Mouse (Mus musculus) neural tube, embryonic 11.5 days (tissue): ENCODE measurements around the gene Znhit6. TPM values are rescaled to one million over a fixed set of nuclear protein-coding genes. Genes with fewer than 3 reads are reported as not detected.

Experiments
- ATAC-seq: fragments of 200-750 bp; cut with Nextera tagmentation; 2 replicates; pipeline ENCODE4 v1.8.0; 2017; ENCODE audit warnings: moderate number of reproducible peaks, mild to moderate bottlenecking, moderate TSS enrichment, moderate library complexity; ENCODE audit not compliant: insufficient read depth, low FRiP score, low TSS enrichment
- DNase-seq: peaks from one replicate; pipeline ENCODE4 v3.0.0-alpha.2; 2015; ENCODE audit warnings: low spot score
- H3K27ac ChIP-seq: fragments of 300-500 bp; sonication (generic); 2 replicates; pipeline ENCODE4 v1.5.1; 2014; ENCODE audit warnings: low read depth, mild to moderate bottlenecking, low read length
- H3K27me3 ChIP-seq: fragments of 300-500 bp; sonication (generic); 2 replicates; pipeline ENCODE4 v1.6.1; 2014; ENCODE audit warnings: mild to moderate bottlenecking, low read length, mixed read lengths; ENCODE audit not compliant: control insufficient read depth, insufficient read depth
- H3K36me3 ChIP-seq: fragments of 300-500 bp; sonication (generic); 2 replicates; pipeline ENCODE4 v1.6.1; 2014; ENCODE audit warnings: mild to moderate bottlenecking, low read length, moderate library complexity, mixed read lengths; ENCODE audit not compliant: control insufficient read depth, insufficient read depth
- H3K4me1 ChIP-seq: fragments of 300-500 bp; sonication (generic); 2 replicates; pipeline ENCODE4 v1.6.1; 2014; ENCODE audit warnings: low read length, mixed read lengths; ENCODE audit not compliant: control insufficient read depth, insufficient read depth
- H3K4me2 ChIP-seq: fragments of 300-500 bp; sonication (generic); 2 replicates; pipeline ENCODE4 v1.6.1; 2014; ENCODE audit warnings: low read depth, mild to moderate bottlenecking, moderate library complexity
- H3K4me3 ChIP-seq: fragments of 300-500 bp; sonication (generic); 2 replicates; pipeline ENCODE4 v1.5.1; 2014; ENCODE audit warnings: low read depth, low read length
- H3K9ac ChIP-seq: fragments of 300-500 bp; sonication (generic); 2 replicates; pipeline ENCODE4 v1.6.1; 2014; ENCODE audit warnings: mild to moderate bottlenecking, low read length
- H3K9me3 ChIP-seq: fragments of 300-500 bp; sonication (generic); 2 replicates; pipeline ENCODE4 v1.6.1; 2016; ENCODE audit warnings: low read length; ENCODE audit not compliant: control insufficient read depth
- WGBS: fragments of 180-500 bp; shearing (Covaris S2); extraction: QIAGEN DNeasy Blood & Tissue Kit; methylation state at CpG from one replicate; pipeline ENCODE4 v1.1.7; 2014; 5-methylcytosine and 5-hydroxymethylcytosine counted together
- polyA plus RNA-seq: library from polyadenylated mRNA; unstranded; fragments of >200 nt; fragmentation: Nextera tagmentation; extraction: Ambion mirVana; gene quantifications from 2 replicates; pipeline ENCODE4 v1.2.1, GENCODE M21; 2014

The Znhit6 gene
- polyA plus RNA-seq, 1 experiment from 2014 or later = 33.4 TPM

GRCm38 (mm10) chr3:145645463-145645862, 69.5 kb downstream of the Znhit6 start:
- no peak for DNase-seq
- Histone ChIP-seq H3K9me3 (no peaks in the 10 kb centered on the region), H3K4me2 (no peak overlapping the region), H3K27ac (peak overlapping the region; percentile 42; the same call in 1 of the 2 replicates), H3K27me3 (no peaks in the 10 kb centered on the region), H3K4me1 (peaks cover 12% of the 10 kb centered on the region; the same call in 1 of the 2 replicates), H3K36me3 (no peaks in the 10 kb centered on the region), H3K9ac (no peak overlapping the region), H3K4me3 (no peak overlapping the region)
- WGBS = 56% methylated on average over 6 of the region's 6 CpGs
- ATAC-seq = no peak

- H3K27ac ChIP-seq = no peak overlapping the region
- 35% methylated on average over 3 of the region's 3 CpGs for WGBS
- peak; percentile 76 for ATAC-seq
These were observed 70.0 kb downstream of the Znhit6 start for GRCm38 (mm10) chr3:145646009-145646408.

DNA sequence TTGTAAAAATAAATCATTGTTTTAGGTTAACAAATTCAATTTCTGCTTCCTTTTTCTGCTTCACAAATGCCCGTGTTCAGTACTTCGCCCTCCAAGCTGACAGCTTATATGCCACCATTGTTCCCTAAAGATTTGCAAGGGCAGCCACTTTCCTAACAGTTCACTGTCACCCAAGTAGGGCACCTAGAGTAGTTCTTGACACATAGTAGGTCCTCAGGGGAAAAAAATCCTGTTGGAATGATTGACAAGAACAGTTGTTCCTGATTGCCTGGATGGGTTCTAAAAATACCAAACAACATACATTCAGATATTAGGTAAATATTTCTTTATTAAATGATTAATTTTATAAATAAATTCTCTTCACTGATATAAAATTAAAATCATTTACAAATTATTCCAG, 70.7 kb downstream of the Znhit6 start:
- 46% methylated on average over 2 of the region's 2 CpGs for WGBS
- Histone ChIP-seq H3K9ac (no peak overlapping the region), H3K27ac (no peak overlapping the region), H3K27me3 (no peaks in the 10 kb centered on the region), H3K9me3 (no peaks in the 10 kb centered on the region), H3K4me3 (no peak overlapping the region), H3K4me2 (no peak overlapping the region), H3K36me3 (no peaks in the 10 kb centered on the region), H3K4me1 (peaks cover 18% of the 10 kb centered on the region; the same call in 1 of the 2 replicates)
- DNase-seq (no peak), ATAC-seq (no peak)

More at GRCm38 (mm10) chr3:145646009-145646408, 70.0 kb downstream of the Znhit6 start:
- Histone ChIP-seq H3K4me3 (no peak overlapping the region), H3K4me2 (no peak overlapping the region), H3K27me3 (no peaks in the 10 kb centered on the region), H3K36me3 (no peaks in the 10 kb centered on the region), H3K9me3 (no peaks in the 10 kb centered on the region), H3K9ac (no peak overlapping the region), H3K4me1 (peaks cover 15% of the 10 kb centered on the region; the same call in 1 of the 2 replicates)
- peak; percentile 59 for DNase-seq

- Histone ChIP-seq H3K27me3 (no peaks in the 10 kb centered on the region), H3K4me1 (peaks cover 25% of the 10 kb centered on the region), H3K36me3 (no peaks in the 10 kb centered on the region), H3K4me2 (peak overlapping the region; percentile 22; the same call in 1 of the 2 replicates), H3K9ac (no peak overlapping the region), H3K27ac (no peak overlapping the region), H3K4me3 (peak overlapping the region; percentile 13), H3K9me3 (no peaks in the 10 kb centered on the region)
- DNase-seq = no peak
- no peak for ATAC-seq
- 82% methylated on average over 18 of the region's 18 CpGs for WGBS
These were observed 71.4 kb downstream of the Znhit6 start for GRCm38 (mm10) chr3:145647416-145647815.

- no peak overlapping the region for H3K27ac ChIP-seq
- peaks cover 30% of the 10 kb centered on the region for H3K4me1 ChIP-seq
These were observed 72.3 kb downstream of the Znhit6 start for GRCm38 (mm10) chr3:145648097-145648931.

DNA sequence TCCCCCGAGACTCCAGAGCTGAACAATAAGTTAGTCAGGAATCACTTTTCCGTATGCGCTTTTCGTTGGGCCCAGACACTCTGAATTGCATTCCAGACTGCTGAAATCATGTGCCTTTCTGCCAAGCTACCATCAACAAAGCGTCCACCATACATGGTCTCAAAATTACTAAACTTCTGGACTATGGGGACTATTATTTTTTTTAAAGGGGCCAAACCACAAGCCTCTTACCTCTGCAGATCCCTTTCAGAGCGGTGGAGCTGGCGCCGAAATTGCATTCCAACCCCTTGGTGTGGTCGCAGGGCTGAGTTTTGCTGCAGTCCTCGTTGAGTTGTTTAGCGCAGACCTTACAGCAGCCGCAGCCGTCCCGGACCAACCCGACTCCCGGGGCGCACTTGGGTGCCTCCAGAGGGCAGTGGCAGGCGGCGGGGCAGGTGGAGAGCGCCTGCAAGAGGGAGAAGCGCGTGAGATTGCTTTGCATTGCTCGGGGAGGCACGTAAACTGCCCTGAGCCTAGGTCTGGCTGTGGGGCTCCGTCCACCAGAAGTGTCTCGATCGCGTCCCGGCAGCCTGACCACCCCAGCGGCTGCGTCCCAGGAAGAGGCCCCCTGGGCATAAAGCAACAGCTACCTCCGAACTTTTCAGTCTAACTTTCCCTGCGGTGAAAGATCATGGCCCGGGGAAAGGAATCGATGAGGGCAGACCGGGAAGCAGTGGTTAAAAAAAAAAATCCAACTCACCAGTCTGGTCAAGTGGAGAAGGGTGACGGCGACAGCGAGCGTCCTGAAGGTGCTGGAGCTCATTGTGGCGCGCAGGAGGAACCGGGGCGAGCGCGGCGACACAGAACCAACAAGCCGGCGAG, 73.2 kb downstream of the Znhit6 start:
- DNase-seq (peak; percentile 67), ATAC-seq (no peak)
- Histone ChIP-seq H3K4me2 (peak overlapping the region; percentile 78), H3K27ac (peak overlapping the region; percentile 54), H3K27me3 (0 out of 2 replicates have a peak, but pooled peaks cover 5% of the 10 kb centered on the region), H3K9ac (peak overlapping the region; percentile 72), H3K9me3 (no peaks in the 10 kb centered on the region), H3K36me3 (no peaks in the 10 kb centered on the region), H3K4me1 (peaks cover 30% of the 10 kb centered on the region), H3K4me3 (peak overlapping the region; percentile 58)
- under 1% methylated on average over 46 of the region's 49 CpGs for WGBS

More at GRCm38 (mm10) chr3:145648097-145648931, 72.3 kb downstream of the Znhit6 start:
- ATAC-seq = no peak
- DNase-seq = peak; percentile 69
- 18% methylated on average over 26 of the region's 26 CpGs for WGBS
- peak overlapping the region; percentile 78 for H3K4me2 ChIP-seq
- 0 out of 2 replicates have a peak, but pooled peaks cover 5% of the 10 kb centered on the region for H3K27me3 ChIP-seq
- H3K9ac ChIP-seq = peak overlapping the region; percentile 72
- no peaks in the 10 kb centered on the region for H3K9me3 ChIP-seq
- H3K36me3 ChIP-seq = no peaks in the 10 kb centered on the region
- H3K4me3 ChIP-seq = peak overlapping the region; percentile 58

- Histone ChIP-seq H3K36me3 (no peaks in the 10 kb centered on the region), H3K4me2 (peak within 1 kb of the TSS; percentile 78), H3K4me1 (peaks cover 30% of the 10 kb centered on the region), H3K27me3 (0 out of 2 replicates have a peak, but pooled peaks cover 5% of the 10 kb centered on the region), H3K9ac (peak within 1 kb of the TSS; percentile 72), H3K9me3 (no peaks in the 10 kb centered on the region), H3K27ac (peak within 1 kb of the TSS; percentile 54), H3K4me3 (peak within 1 kb of the TSS; percentile 58)
- DNase-seq (peak; percentile 87), ATAC-seq (peak; percentile 45)
- 0% methylated on average over 29 of the region's 29 CpGs for WGBS
These were observed 73.8 kb downstream of the Znhit6 start, which contains the start of gene Ccn1 for GRCm38 (mm10) chr3:145649852-145650202. Gene Ccn1, minus strand, starts transcription at chr3:145649981.

DNA sequence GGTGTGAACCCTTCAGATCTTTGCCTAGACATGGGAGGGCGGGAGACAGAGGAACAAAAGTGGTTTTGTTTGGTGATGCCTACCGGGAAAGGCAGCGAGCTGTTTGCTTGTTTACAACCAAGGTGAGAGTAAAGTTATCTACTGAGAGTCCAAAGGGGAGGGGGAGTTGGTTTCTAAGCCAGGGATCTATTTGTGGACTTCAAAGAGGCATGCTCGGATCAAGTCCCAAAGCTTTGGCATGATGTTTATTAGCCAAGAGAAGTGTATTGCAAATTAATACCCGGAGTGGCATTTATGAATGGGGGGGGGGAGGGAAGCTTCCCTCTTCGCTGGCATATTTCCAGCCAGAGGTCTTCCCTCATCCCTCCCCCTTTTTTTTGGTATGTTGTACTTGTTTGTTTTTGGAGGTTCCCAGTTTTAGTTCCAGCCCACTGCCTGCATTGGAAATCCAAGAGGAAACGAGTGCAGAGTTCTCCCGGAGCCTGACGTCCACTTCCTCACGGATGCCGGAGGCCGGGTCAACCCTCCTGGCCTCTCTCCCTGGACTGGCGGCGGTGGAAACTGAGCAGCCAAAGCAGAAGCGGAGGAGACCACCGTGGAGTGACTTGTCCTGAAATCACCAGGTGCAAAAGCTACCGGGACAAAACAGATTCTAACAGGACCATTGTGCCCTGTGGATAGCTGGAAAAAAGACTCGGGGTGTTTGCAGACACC, 74.5 kb downstream of the Znhit6 start:
- Histone ChIP-seq H3K27me3 (0 out of 2 replicates have a peak, but pooled peaks cover 5% of the 10 kb centered on the region), H3K4me1 (peaks cover 25% of the 10 kb centered on the region), H3K4me3 (peak overlapping the region; percentile 58), H3K9ac (peak overlapping the region; percentile 72), H3K27ac (peak overlapping the region; percentile 44), H3K9me3 (no peaks in the 10 kb centered on the region), H3K4me2 (peak overlapping the region; percentile 78), H3K36me3 (no peaks in the 10 kb centered on the region)
- ATAC-seq (0 out of 2 replicates have a peak, but pooled peaks have one; percentile 0), DNase-seq (peak; percentile 42)
- under 1% methylated on average over 18 of the region's 18 CpGs for WGBS
